Mouse (Mus musculus) hindbrain, embryonic 11.5 days (tissue): ENCODE results near the gene Zdhhc24. TPM values are rescaled to one million over a fixed set of nuclear protein-coding genes. Genes with fewer than 3 reads are reported as not detected.

ENCODE experiments used
- ATAC-seq: fragments of 200-750 bp; cut with Nextera tagmentation; 2 replicates; pipeline ENCODE4 v1.8.0; 2017; ENCODE audit warnings: mild to moderate bottlenecking, moderate TSS enrichment, moderate library complexity; ENCODE audit not compliant: low FRiP score
- DNase-seq: peaks from one replicate; pipeline ENCODE4 v3.0.0-alpha.2; 2015; ENCODE audit warnings: low spot score
- H3K27ac ChIP-seq: fragments of 300-500 bp; sonication (generic); 2 replicates; pipeline ENCODE4 v1.5.1; 2014; ENCODE audit warnings: mild to moderate bottlenecking, low read depth, low read length
- H3K27me3 ChIP-seq: fragments of 300-500 bp; sonication (generic); 2 replicates; pipeline ENCODE4 v1.6.1; 2014; ENCODE audit warnings: mild to moderate bottlenecking, low read length, moderate library complexity, mixed read lengths; ENCODE audit not compliant: control insufficient read depth, insufficient read depth
- H3K36me3 ChIP-seq: fragments of 300-500 bp; sonication (generic); 2 replicates; pipeline ENCODE4 v1.6.1; 2014; ENCODE audit warnings: mild to moderate bottlenecking, low read length, moderate library complexity, mixed read lengths; ENCODE audit not compliant: control insufficient read depth, insufficient read depth
- H3K4me1 ChIP-seq: fragments of 300-500 bp; sonication (generic); replicated peaks from 2 replicates; pipeline ENCODE4 v1.6.1; 2014; ENCODE audit warnings: low read length, mixed read lengths; ENCODE audit not compliant: control insufficient read depth, insufficient read depth
- H3K4me2 ChIP-seq: fragments of 300-500 bp; sonication (generic); replicated peaks from 2 replicates; pipeline ENCODE4 v1.6.1; 2014; ENCODE audit warnings: mild to moderate bottlenecking, low read depth, low read length
- H3K4me3 ChIP-seq: fragments of 300-500 bp; sonication (generic); 2 replicates; pipeline ENCODE4 v1.5.1; 2014; ENCODE audit warnings: low read depth, low read length
- H3K9ac ChIP-seq: fragments of 300-500 bp; sonication (generic); 2 replicates; pipeline ENCODE4 v1.6.1; 2014; ENCODE audit warnings: low read depth, low read length
- H3K9me3 ChIP-seq: fragments of 300-500 bp; sonication (generic); 2 replicates; pipeline ENCODE4 v1.6.1; 2016; ENCODE audit warnings: low read length; ENCODE audit not compliant: control insufficient read depth
- WGBS: fragments of 180-500 bp; shearing (Covaris S2); extraction: QIAGEN DNeasy Blood & Tissue Kit; methylation state at CpG from one replicate; pipeline ENCODE4 v1.1.7; 2014; 5-methylcytosine and 5-hydroxymethylcytosine counted together
- polyA plus RNA-seq: library from polyadenylated mRNA; unstranded; fragments of >200 nt; fragmentation: Nextera tagmentation; extraction: Ambion mirVana; gene quantifications from 2 replicates; pipeline ENCODE4 v1.2.1, GENCODE M21; 2014

The Zdhhc24 gene
- 14.1 and 16.3 TPM in 2 replicates for polyA plus RNA-seq

DNA sequence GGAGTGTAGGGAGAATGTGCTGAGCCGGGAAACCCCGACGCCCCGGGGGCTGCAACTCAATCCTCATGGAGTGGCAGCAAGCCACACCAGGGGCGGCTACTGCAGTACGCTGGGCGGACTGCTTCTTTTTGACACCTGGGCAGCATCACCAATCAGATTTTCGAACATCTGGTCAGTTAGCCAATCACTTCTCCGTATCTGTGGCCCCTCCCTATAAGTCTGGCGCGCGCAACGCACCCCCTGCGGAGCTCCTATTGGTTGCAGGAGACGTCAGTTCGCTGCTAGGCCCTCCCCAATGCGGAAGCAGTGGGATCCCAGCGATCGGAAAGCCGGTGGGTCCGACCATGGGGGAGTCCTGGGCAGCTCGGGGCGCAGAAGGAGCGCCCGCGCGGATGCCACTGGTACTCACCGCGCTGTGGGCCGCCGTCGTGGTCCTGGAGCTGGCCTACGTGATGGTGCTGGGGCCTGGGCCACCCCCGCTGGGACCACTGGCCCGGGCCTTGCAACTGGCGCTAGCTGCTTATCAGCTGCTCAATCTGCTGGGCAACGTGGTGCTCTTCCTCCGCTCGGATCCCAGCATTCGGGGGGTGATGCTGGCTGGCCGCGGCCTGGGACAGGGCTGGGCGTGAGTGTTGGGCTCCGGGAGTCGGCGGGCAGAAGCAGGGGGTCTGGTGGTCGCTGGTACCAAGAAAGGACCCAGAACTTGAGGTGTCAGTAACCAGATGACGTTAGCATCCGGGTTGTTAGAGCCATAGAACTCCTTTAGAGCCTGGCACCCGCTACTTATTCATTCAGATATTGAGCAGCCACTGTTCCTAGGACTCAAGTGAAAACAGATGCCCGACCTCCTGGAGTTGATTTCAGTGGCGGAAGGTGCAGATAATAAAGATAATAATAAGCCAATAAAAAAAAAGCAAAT lies at the start of gene Zdhhc24:
Gene Zdhhc24 (plus strand): TSS at position 264 of the 919 bp plus-strand sequence.
- DNase-seq (peak; percentile 97), ATAC-seq (peak; percentile 97)
- Histone ChIP-seq H3K4me3 (peak within 1 kb of the TSS; percentile 62), H3K27me3 (no peaks in the 10 kb centered on the region), H3K36me3 (no peaks in the 10 kb centered on the region), H3K9me3 (no peaks in the 10 kb centered on the region), H3K27ac (no peak within 1 kb of the TSS), H3K9ac (peak within 1 kb of the TSS; percentile 62), H3K4me1 (peaks cover 2% of the 10 kb centered on the region; the same call in 1 of the 2 replicates), H3K4me2 (peak within 1 kb of the TSS; percentile 89)
- 2% methylated on average over 52 of the region's 52 CpGs for whole genome bisulfite sequencing

DNA sequence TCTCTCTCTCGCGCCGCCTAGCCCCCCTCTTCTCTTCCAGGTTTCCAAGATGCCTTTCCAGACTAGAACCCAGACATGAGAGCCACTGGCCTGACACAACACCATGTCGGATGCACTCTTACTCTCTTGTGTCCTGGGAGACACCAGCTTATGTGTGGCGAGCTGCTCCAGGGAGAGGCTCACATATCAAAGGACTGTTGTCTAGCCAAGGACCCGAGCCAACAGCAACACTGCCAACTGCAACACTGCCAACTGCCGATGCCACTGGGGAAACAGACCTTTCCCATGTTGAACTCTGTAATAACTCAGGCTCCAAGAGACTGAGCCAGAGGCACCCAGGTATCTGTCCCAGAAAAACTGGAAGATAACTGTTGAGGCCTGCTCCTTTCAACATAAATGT lies 49.3 kb upstream of the Zdhhc24 start:
- Histone ChIP-seq H3K27ac (no peak overlapping the region), H3K9ac (no peak overlapping the region), H3K4me1 (no peaks in the 10 kb centered on the region), H3K27me3 (no peaks in the 10 kb centered on the region), H3K4me2 (no peak overlapping the region), H3K9me3 (no peaks in the 10 kb centered on the region), H3K36me3 (no peaks in the 10 kb centered on the region), H3K4me3 (no peak overlapping the region)
- WGBS = 63% methylated on average over 7 of the region's 7 CpGs
- ATAC-seq = no peak
- no peak for DNase-seq

DNA sequence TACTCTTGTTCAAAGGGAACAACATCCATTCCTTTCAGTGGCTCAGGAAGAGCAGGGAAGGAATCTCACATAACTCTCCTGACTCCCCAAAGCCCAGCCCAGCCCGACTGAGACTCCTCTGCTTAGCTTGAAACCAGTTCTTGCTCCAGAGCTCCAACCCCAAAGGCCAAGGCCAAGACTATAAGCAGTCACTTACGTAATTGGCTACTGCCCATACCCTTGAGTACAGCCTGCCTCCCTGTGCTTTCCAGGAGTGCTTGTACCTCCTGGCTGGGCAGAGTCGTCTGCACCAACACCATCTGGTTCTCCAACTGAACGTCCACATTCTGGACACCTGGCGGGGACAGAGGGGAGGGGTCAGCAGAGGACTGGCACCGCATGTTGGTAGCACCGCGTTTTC lies 44.5 kb upstream of the Zdhhc24 start:
- Histone ChIP-seq H3K36me3 (no peaks in the 10 kb centered on the region), H3K4me3 (no peak overlapping the region), H3K27ac (no peak overlapping the region), H3K27me3 (no peaks in the 10 kb centered on the region), H3K9me3 (no peaks in the 10 kb centered on the region), H3K4me2 (no peak overlapping the region), H3K4me1 (peaks cover 5% of the 10 kb centered on the region; the same call in 1 of the 2 replicates), H3K9ac (no peak overlapping the region)
- no peak for ATAC-seq
- WGBS = 89% methylated on average over 8 of the region's 8 CpGs
- DNase-seq = no peak

DNA sequence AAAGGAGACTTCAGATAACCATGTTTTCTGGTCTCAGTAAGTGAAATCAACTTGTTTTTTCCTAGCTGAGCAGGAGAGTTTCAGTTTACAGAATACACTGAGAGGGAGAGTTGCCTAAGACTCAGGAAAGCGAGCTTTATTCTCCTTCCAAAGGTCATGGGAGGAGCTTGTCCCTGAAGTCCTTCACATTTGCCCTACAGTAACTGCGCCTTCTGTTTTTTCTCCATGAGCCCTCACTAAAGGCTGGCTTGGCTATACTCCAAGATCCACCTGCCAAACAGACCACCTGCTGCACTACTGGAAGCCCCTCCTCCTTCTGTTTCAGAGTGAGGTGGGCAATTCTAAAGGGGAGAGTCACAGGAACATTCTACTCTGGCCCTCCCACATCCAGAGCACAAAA lies 42.4 kb upstream of the Zdhhc24 start:
- H3K9me3 ChIP-seq = no peaks in the 10 kb centered on the region
- peaks cover 14% of the 10 kb centered on the region for H3K27me3 ChIP-seq
- peaks cover 11% of the 10 kb centered on the region for H3K4me1 ChIP-seq
- 81% methylated on average over 2 of the region's 2 CpGs for WGBS
- H3K4me2 ChIP-seq = no peak overlapping the region
- DNase-seq = no peak
- no peaks in the 10 kb centered on the region for H3K36me3 ChIP-seq
- H3K27ac ChIP-seq = no peak overlapping the region
- no peak overlapping the region for H3K9ac ChIP-seq
- H3K4me3 ChIP-seq = no peak overlapping the region
- no peak for ATAC-seq

DNA sequence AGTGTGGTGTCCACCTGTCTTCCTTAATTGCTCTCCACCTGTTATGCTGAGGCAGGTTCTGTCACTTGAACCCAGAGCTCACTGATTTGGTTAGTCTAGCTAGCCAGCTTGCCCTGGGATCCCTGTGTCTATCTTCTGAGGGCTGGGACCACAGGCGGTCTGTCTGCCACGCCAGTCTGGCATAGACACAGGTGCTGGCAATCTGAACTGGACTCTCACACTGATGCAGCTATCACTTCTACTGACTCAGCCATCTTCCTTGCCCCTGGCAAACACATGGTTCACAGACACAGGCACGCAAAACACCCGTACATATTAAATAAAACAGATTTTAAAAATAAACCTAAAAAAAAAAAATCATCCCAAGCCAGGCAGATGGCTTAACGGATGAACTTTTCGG lies 41.4 kb upstream of the Zdhhc24 start:
- H3K27ac ChIP-seq = no peak overlapping the region
- DNase-seq (no peak), ATAC-seq (no peak)
- WGBS = 90% methylated on average over 6 of the region's 6 CpGs
- H3K36me3 ChIP-seq = no peaks in the 10 kb centered on the region
- no peak overlapping the region for H3K4me2 ChIP-seq
- no peak overlapping the region for H3K4me3 ChIP-seq
- no peaks in the 10 kb centered on the region for H3K9me3 ChIP-seq
- peaks cover 11% of the 10 kb centered on the region for H3K4me1 ChIP-seq
- no peak overlapping the region for H3K9ac ChIP-seq
- H3K27me3 ChIP-seq = peaks cover 14% of the 10 kb centered on the region

DNA sequence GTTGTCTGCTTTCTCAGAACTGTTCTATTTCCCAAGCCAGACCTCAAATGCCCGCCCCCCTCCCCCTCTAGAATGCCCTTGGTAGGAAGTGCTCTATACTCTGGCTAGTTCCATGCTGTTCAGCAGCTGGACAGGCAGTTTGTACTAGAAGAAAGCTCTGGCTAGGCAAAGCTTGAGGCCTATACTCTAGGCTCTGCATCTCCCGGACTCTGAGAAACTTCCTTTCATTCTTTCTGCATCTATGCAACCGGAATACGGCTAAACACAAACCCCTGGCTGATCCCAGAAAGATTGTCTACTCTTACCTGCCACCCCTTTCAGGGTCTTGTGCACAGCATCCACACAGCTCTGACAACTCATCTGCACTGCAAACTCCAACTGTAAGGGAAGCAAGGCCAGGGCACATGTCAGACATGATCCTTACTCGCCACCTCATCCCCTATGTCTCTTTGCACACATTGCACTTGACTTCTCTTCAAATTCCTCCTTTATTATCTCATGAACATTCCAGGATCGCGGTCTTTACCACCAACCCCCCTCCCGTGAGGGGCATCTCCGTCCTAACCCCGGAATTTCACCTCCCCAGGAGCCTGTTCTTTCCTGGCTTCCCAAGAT lies 39.8 kb upstream of the Zdhhc24 start:
- ATAC-seq (peak; percentile 56), DNase-seq (no peak)
- Histone ChIP-seq H3K4me1 (peaks cover 11% of the 10 kb centered on the region), H3K27ac (no peak overlapping the region), H3K36me3 (no peaks in the 10 kb centered on the region), H3K27me3 (peaks cover 14% of the 10 kb centered on the region), H3K4me3 (peak overlapping the region; percentile 55), H3K4me2 (peak overlapping the region; percentile 94), H3K9me3 (no peaks in the 10 kb centered on the region), H3K9ac (peak overlapping the region; percentile 70)
- WGBS = 38% methylated on average over 10 of the region's 10 CpGs

DNA sequence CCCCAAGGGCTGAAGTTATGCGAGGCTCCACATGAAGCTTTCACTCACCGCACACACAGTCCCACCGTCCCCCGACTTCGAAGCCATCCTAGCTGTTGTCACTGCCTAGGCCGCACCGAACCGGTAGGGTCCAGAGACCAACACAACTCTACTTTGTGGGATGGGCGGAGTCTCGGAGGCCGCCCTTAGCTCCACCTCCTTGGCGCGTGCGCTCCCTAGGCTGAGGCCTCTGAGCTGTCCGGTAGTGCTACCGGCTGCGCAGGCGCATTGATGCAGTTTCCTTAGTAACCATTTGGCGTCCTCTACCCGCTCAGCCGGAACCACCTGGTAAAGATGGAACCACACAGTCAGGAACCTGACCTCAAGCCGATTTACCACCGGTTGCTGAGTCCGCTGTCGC lies 39.3 kb upstream of the Zdhhc24 start, which contains the start of the genes Ccs and Ccdc87:
Gene Ccs (minus strand): TSS at position 184 of the 400 bp plus-strand sequence.
Gene Ccdc87 (plus strand): TSS at position 218 of the 400 bp plus-strand sequence.
- H3K27ac ChIP-seq = no peak within 1 kb of the TSS
- no peaks in the 10 kb centered on the region for H3K9me3 ChIP-seq
- H3K4me1 ChIP-seq = peaks cover 11% of the 10 kb centered on the region
- H3K4me3 ChIP-seq = peak within 1 kb of the TSS; percentile 55
- peak within 1 kb of the TSS; percentile 94 for H3K4me2 ChIP-seq
- H3K9ac ChIP-seq = peak within 1 kb of the TSS; percentile 70
- H3K36me3 ChIP-seq = no peaks in the 10 kb centered on the region
- ATAC-seq (peak; percentile 98), DNase-seq (peak; percentile 96)
- under 1% methylated on average over 25 of the region's 25 CpGs for WGBS
- peaks cover 14% of the 10 kb centered on the region for H3K27me3 ChIP-seq

DNA sequence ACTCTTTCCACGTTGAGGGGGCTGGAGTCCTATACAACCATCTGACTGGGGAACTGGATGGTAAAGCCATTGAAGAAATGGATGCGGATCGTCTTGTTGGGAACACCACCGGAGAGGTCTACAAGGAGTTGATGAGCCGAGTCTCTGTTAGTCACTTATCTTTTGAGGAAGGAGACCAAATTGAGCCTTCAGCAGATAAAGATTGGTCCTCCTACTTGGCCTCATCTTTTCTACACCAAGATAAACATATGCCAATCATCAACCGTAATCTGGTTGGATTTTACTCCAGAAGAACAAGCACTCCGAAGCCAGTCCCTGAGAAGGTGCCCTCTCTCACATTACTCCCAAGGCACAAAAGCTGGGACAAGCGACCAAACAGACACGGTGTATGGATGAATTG lies 37.6 kb upstream of the Zdhhc24 start:
- Histone ChIP-seq H3K4me2 (no peak overlapping the region), H3K4me3 (no peak overlapping the region)
- no peak for ATAC-seq

More for the DNA sequence above, 37.6 kb upstream of the Zdhhc24 start:
- Histone ChIP-seq H3K9me3 (no peaks in the 10 kb centered on the region), H3K4me1 (peaks cover 11% of the 10 kb centered on the region), H3K27me3 (peaks cover 14% of the 10 kb centered on the region), H3K36me3 (no peaks in the 10 kb centered on the region), H3K27ac (no peak overlapping the region), H3K9ac (no peak overlapping the region)
- WGBS = 86% methylated on average over 9 of the region's 9 CpGs
- no peak for DNase-seq
